Mouse (Mus musculus): ENCODE results near the gene Arl14.

GRCm38 (mm10) chr3:69200251-69200650, 22.0 kb upstream of the Arl14 start:
- no peak for TF ChIP-seq CTCF (IDR thresholded peaks at IDR 0.05; ENCODE audit: low read depth, low read length)
- no peak for TF ChIP-seq POLR2A (IDR thresholded peaks at IDR 0.05; ENCODE audit: extremely low read depth, insufficient read depth, low read length)

Measured in liver, adult 2 months (tissue).